ENCODE assay signal across 9 mouse cellular contexts in genomic region chr19:5016221-5016742, GRCm38 (mm10). TPM values are rescaled to one million over a fixed set of nuclear protein-coding genes. Genes with fewer than 3 reads are reported as not detected.
DNase-seq lines count a peak whose midpoint lies in the region; ATAC-seq and TF ChIP-seq lines count a peak whose summit lies in the region.
"Had no signal": no experiment of that assay in that cellular context is flagged by ENCODE, and none has a peak within 500 bp of the region (broad histone marks: within the 10 kb centered on the region; RNA-seq: fewer than 3 reads in every experiment).

No protein-coding gene starts in this region.

- WGBS in forebrain, embryonic 10.5 days: 56% methylated on average over 10 of the region's 10 CpGs
- 37% methylated on average over 10 of the region's 10 CpGs for WGBS in forebrain, embryonic 15.5 days
- 22% methylated on average over 10 of the region's 10 CpGs for WGBS in heart, adult 2 months
- 42% methylated on average over 10 of the region's 10 CpGs for WGBS in neural tube, embryonic 12.5 days

- peak; percentile 64 for TF ChIP-seq POLR2A in heart, adult 2 months (IDR thresholded peaks at IDR 0.05; ENCODE audit: insufficient read depth, low read depth, low read length)

- H3K27ac ChIP-seq in forebrain, embryonic 10.5 days: no peak overlapping the region
- no peak overlapping the region for H3K27ac ChIP-seq in forebrain, embryonic 15.5 days (replicated peaks)
- H3K27ac ChIP-seq in heart, adult 2 months: peak overlapping the region; percentile 60
- H3K27ac ChIP-seq in neural tube, embryonic 12.5 days: no peak overlapping the region

- H3K27me3 ChIP-seq in forebrain, embryonic 10.5 days (ENCODE audit: poor library complexity, severe bottlenecking): no peaks in the 10 kb centered on the region
- no peaks in the 10 kb centered on the region for H3K27me3 ChIP-seq in forebrain, embryonic 15.5 days
- H3K27me3 ChIP-seq in heart, adult 2 months (ENCODE audit: control insufficient read depth, insufficient read depth, low read length): no peaks in the 10 kb centered on the region
- H3K27me3 ChIP-seq in neural tube, embryonic 12.5 days (replicated peaks): no peaks in the 10 kb centered on the region

- no peaks in the 10 kb centered on the region for H3K9me3 ChIP-seq in forebrain, embryonic 10.5 days
- no peaks in the 10 kb centered on the region for H3K9me3 ChIP-seq in forebrain, embryonic 15.5 days
- no peaks in the 10 kb centered on the region for H3K9me3 ChIP-seq in neural tube, embryonic 12.5 days

- intact Hi-C loops in heart, adult 2 months (cut with DNase I): loop anchor here (2.0 kb wide), 1 partner anchor 57 kb away; no protein-coding TSS in a partner anchor

- no peak overlapping the region for H3K9ac ChIP-seq in forebrain, embryonic 15.5 days (replicated peaks)
- no peak overlapping the region for H3K9ac ChIP-seq in heart, adult 2 months (ENCODE audit: low read depth, low read length)
- no peak overlapping the region for H3K9ac ChIP-seq in neural tube, embryonic 12.5 days

- H3K4me1 ChIP-seq in forebrain, embryonic 10.5 days: peaks cover 9% of the 10 kb centered on the region
- H3K4me1 ChIP-seq in forebrain, embryonic 15.5 days: peaks cover 8% of the 10 kb centered on the region; the same call in 1 of the 2 replicates
- H3K4me1 ChIP-seq in heart, adult 2 months (ENCODE audit: control insufficient read depth, insufficient read depth, low read length): peaks cover 1% of the 10 kb centered on the region
- H3K4me1 ChIP-seq in neural tube, embryonic 12.5 days: no peaks in the 10 kb centered on the region

- no peaks in the 10 kb centered on the region for H3K79me2 ChIP-seq in heart, adult 2 months (replicated peaks; ENCODE audit: control insufficient read depth, insufficient read depth, low read length)

- no peak for TF ChIP-seq EP300 in heart, adult 2 months (IDR thresholded peaks at IDR 0.05; ENCODE audit: insufficient read depth, low read depth, low read length)

- no peak for ATAC-seq in forebrain, embryonic 15.5 days (replicated peaks)
- no peak for ATAC-seq in neural tube, embryonic 12.5 days (ENCODE audit: low FRiP score, low read depth)

- no peaks in the 10 kb centered on the region for H3K36me3 ChIP-seq in forebrain, embryonic 10.5 days (replicated peaks)
- no peaks in the 10 kb centered on the region for H3K36me3 ChIP-seq in forebrain, embryonic 15.5 days
- no peaks in the 10 kb centered on the region for H3K36me3 ChIP-seq in heart, adult 2 months (ENCODE audit: control insufficient read depth, insufficient read depth, low read length)
- no peaks in the 10 kb centered on the region for H3K36me3 ChIP-seq in neural tube, embryonic 12.5 days

- H3K4me2 ChIP-seq in forebrain, embryonic 15.5 days (replicated peaks): no peak overlapping the region
- H3K4me2 ChIP-seq in neural tube, embryonic 12.5 days (replicated peaks): peak overlapping the region; percentile 12; the same call in 1 of the 2 replicates

- H3K4me3 ChIP-seq in forebrain, embryonic 10.5 days: peak overlapping the region; percentile 19; the same call in 1 of the 2 replicates
- no peak overlapping the region for H3K4me3 ChIP-seq in forebrain, embryonic 15.5 days
- no peak overlapping the region for H3K4me3 ChIP-seq in heart, adult 2 months
- no peak overlapping the region for H3K4me3 ChIP-seq in neural tube, embryonic 12.5 days

- TF ChIP-seq CTCF in heart, adult 2 months (IDR thresholded peaks at IDR 0.05): no peak

- DNase-seq in forebrain, embryonic 10.5 days (ENCODE audit: extremely low spot score, low spot score): no peak
- DNase-seq in heart, adult 2 months: peak in 1 of 2 experiments; percentile 49
- DNase-seq in kidney, postnatal 10 days: peak; percentile 71
- DNase-seq in cerebellum, adult 11 months: no peak
- no peak for DNase-seq in left cerebral cortex, adult 9 months (ENCODE audit: low spot score in 2 of 2)
- DNase-seq in thymus, adult 18-20 months: no peak

RNA-seq across cellular contexts. Expression of gene Slc29a2, which starts 7.4 kb away (rescaled TPM):
- polyA plus RNA-seq in forebrain, embryonic 10.5 days (2016; fragmentation: Nextera tagmentation; extraction: Ambion mirVana): 9.3 and 10.1 TPM in 2 replicates
- 10.1 and 10.4 TPM in 2 replicates for polyA plus RNA-seq in forebrain, embryonic 15.5 days (2015; fragmentation: Nextera tagmentation; extraction: Ambion mirVana)
- 10 to 100 TPM; 10.8 to 11.4 TPM for total RNA-seq in heart, adult 2 months (2021)
- 35.7 and 42.8 TPM in 2 replicates for polyA plus RNA-seq in heart, adult 2 months (2012; rRNA removed)
- 6.1 and 6.2 TPM in 2 replicates for polyA plus RNA-seq in neural tube, embryonic 12.5 days (2016; fragmentation: Nextera tagmentation; extraction: Ambion mirVana)

RNA-seq across cellular contexts. Expression of gene B4gat1, which starts 22.3 kb away (rescaled TPM):
- 36.2 and 38.4 TPM in 2 replicates for polyA plus RNA-seq in forebrain, embryonic 10.5 days (2016; fragmentation: Nextera tagmentation; extraction: Ambion mirVana)
- 51.3 and 54.4 TPM in 2 replicates for polyA plus RNA-seq in forebrain, embryonic 15.5 days (2015; fragmentation: Nextera tagmentation; extraction: Ambion mirVana)
- 10 to 100 TPM; 43.2 to 43.8 TPM for total RNA-seq in heart, adult 2 months (2021)
- polyA plus RNA-seq in heart, adult 2 months (2012; rRNA removed): 43.2 and 48.8 TPM in 2 replicates
- polyA plus RNA-seq in neural tube, embryonic 12.5 days (2016; fragmentation: Nextera tagmentation; extraction: Ambion mirVana): 48.2 and 50.0 TPM in 2 replicates
- total RNA-seq: hematopoietic stem cell, adult 5-6 weeks had no signal

RNA-seq across cellular contexts. Expression of gene AC124502.3, which starts 22.4 kb away (rescaled TPM):
- 2.8 and 3.6 TPM in 2 replicates for polyA plus RNA-seq in forebrain, embryonic 10.5 days (2016; fragmentation: Nextera tagmentation; extraction: Ambion mirVana)
- polyA plus RNA-seq in forebrain, embryonic 15.5 days (2015; fragmentation: Nextera tagmentation; extraction: Ambion mirVana): 3.3 and 4.0 TPM in 2 replicates
- total RNA-seq in heart, adult 2 months (2021): 1 to 10 TPM; 1.3 to 2.3 TPM
- polyA plus RNA-seq in heart, adult 2 months (2012; rRNA removed): 0.08 and 0.15 TPM in 2 replicates
- polyA plus RNA-seq in neural tube, embryonic 12.5 days (2016; fragmentation: Nextera tagmentation; extraction: Ambion mirVana): 2.4 and 3.4 TPM in 2 replicates

RNA-seq across cellular contexts. Expression of gene Brms1, which starts 24.9 kb away (rescaled TPM):
- polyA plus RNA-seq in forebrain, embryonic 10.5 days (2016; fragmentation: Nextera tagmentation; extraction: Ambion mirVana): 83.0 and 84.2 TPM in 2 replicates
- 52.8 and 55.5 TPM in 2 replicates for polyA plus RNA-seq in forebrain, embryonic 15.5 days (2015; fragmentation: Nextera tagmentation; extraction: Ambion mirVana)
- total RNA-seq in heart, adult 2 months (2021): 10 to 100 TPM; 14.3 to 16.9 TPM
- 17.0 and 18.1 TPM in 2 replicates for polyA plus RNA-seq in heart, adult 2 months (2012; rRNA removed)
- 58.7 TPM in 2 replicates for polyA plus RNA-seq in neural tube, embryonic 12.5 days (2016; fragmentation: Nextera tagmentation; extraction: Ambion mirVana)

RNA-seq across cellular contexts. Expression of gene Npas4, which starts 26.2 kb away (rescaled TPM):
- polyA plus RNA-seq in forebrain, embryonic 10.5 days (2016; fragmentation: Nextera tagmentation; extraction: Ambion mirVana): not detected in 2 replicates
- polyA plus RNA-seq in forebrain, embryonic 15.5 days (2015; fragmentation: Nextera tagmentation; extraction: Ambion mirVana): 0.14 and 0.23 TPM in 2 replicates
- not detected for total RNA-seq in heart, adult 2 months (2021)
- 0.41 and 0.62 TPM in 2 replicates for polyA plus RNA-seq in heart, adult 2 months (2012; rRNA removed)
- 0.06 and 0.08 TPM in 2 replicates for polyA plus RNA-seq in neural tube, embryonic 12.5 days (2016; fragmentation: Nextera tagmentation; extraction: Ambion mirVana)
- total RNA-seq: hematopoietic stem cell, adult 5-6 weeks had no signal
